Mouse (Mus musculus): ENCODE measurements around the gene Sorbs1. TPM values are rescaled to one million over a fixed set of nuclear protein-coding genes. Genes with fewer than 3 reads are reported as not detected.

The Sorbs1 gene
- total RNA-seq, 2 experiments from 2014 or later = 131 to 189 TPM

- DNase-seq = no peak
- intact Hi-C loops (cut with DNase I) = no loop called here
Measured at GRCm38 (mm10) chr19:40322226-40322625, 191.4 kb downstream of the Sorbs1 start.

GRCm38 (mm10) chr19:40319199-40319598 is 194.4 kb downstream of the Sorbs1 start:
- intact Hi-C loops (cut with DNase I) = no loop called here
- no peak for DNase-seq

GRCm38 (mm10) chr19:40318511-40318910 is 195.1 kb downstream of the Sorbs1 start:
- DNase-seq = no peak

GRCm38 (mm10) chr19:40317001-40317400 is 196.6 kb downstream of the Sorbs1 start:
- intact Hi-C loops (cut with DNase I) = no loop called here
- DNase-seq = no peak

More at GRCm38 (mm10) chr19:40318511-40318910, 195.1 kb downstream of the Sorbs1 start:
- intact Hi-C loops (cut with DNase I) = no loop called here

- DNase-seq = no peak
- intact Hi-C loops (cut with DNase I) = no loop called here
Measured at GRCm38 (mm10) chr19:40314252-40314651, 199.3 kb downstream of the Sorbs1 start.

- intact Hi-C loops (cut with DNase I) = no loop called here
- no peak for DNase-seq
Measured at GRCm38 (mm10) chr19:40311631-40312030, 201.9 kb downstream of the Sorbs1 start.

- no peak for DNase-seq
- intact Hi-C loops (cut with DNase I) = no loop called here
Measured at GRCm38 (mm10) chr19:40310410-40311130, 203.0 kb downstream of the Sorbs1 start.

GRCm38 (mm10) chr19:40309911-40310310 is 203.7 kb downstream of the Sorbs1 start:
- no peak for DNase-seq
- intact Hi-C loops (cut with DNase I) = no loop called here

GRCm38 (mm10) chr19:40307550-40307949 is 206.0 kb downstream of the Sorbs1 start:
- intact Hi-C loops (cut with DNase I) = no loop called here
- no peak for DNase-seq

- no peak for DNase-seq
- intact Hi-C loops (cut with DNase I) = no loop called here
Measured at GRCm38 (mm10) chr19:40306631-40307030, 206.9 kb downstream of the Sorbs1 start.

GRCm38 (mm10) chr19:40305456-40305855 is 208.1 kb downstream of the Sorbs1 start:
- DNase-seq = no peak
- intact Hi-C loops (cut with DNase I) = no loop called here

GRCm38 (mm10) chr19:40302916-40303315 is 210.7 kb downstream of the Sorbs1 start:
- DNase-seq = no peak
- intact Hi-C loops (cut with DNase I) = no loop called here

GRCm38 (mm10) chr19:40302477-40302876 is 211.1 kb downstream of the Sorbs1 start:
- DNase-seq = no peak
- intact Hi-C loops (cut with DNase I) = no loop called here

- intact Hi-C loops (cut with DNase I) = no loop called here
- DNase-seq = no peak
Measured at GRCm38 (mm10) chr19:40299983-40300759, 213.4 kb downstream of the Sorbs1 start.

GRCm38 (mm10) chr19:40299182-40299581 is 214.4 kb downstream of the Sorbs1 start:
- intact Hi-C loops (cut with DNase I) = no loop called here
- no peak for DNase-seq

- DNase-seq = no peak
- intact Hi-C loops (cut with DNase I) = no loop called here
Measured at GRCm38 (mm10) chr19:40298574-40298973, 215.0 kb downstream of the Sorbs1 start.

GRCm38 (mm10) chr19:40297798-40298144 is 215.8 kb downstream of the Sorbs1 start:
- DNase-seq = no peak
- intact Hi-C loops (cut with DNase I) = no loop called here

- DNase-seq = no peak
- intact Hi-C loops (cut with DNase I) = no loop called here
Measured at GRCm38 (mm10) chr19:40297078-40297797, 216.3 kb downstream of the Sorbs1 start.

GRCm38 (mm10) chr19:40294231-40294630 is 219.3 kb downstream of the Sorbs1 start:
- DNase-seq = no peak
- intact Hi-C loops (cut with DNase I) = no loop called here

GRCm38 (mm10) chr19:40293791-40294190 is 219.8 kb downstream of the Sorbs1 start:
- intact Hi-C loops (cut with DNase I) = no loop called here
- DNase-seq = no peak

- intact Hi-C loops (cut with DNase I) = no loop called here
- DNase-seq = no peak
Measured at GRCm38 (mm10) chr19:40290099-40290724, 223.4 kb downstream of the Sorbs1 start.

All from gastrocnemius, postnatal 36 days (tissue).